Mouse (Mus musculus): ENCODE measurements around the gene Nup107. TPM values are rescaled to one million over a fixed set of nuclear protein-coding genes. Genes with fewer than 3 reads are reported as not detected.

Nup107 gene
- polyA plus RNA-seq, 1 experiment from 2014 or later = 50.8 TPM

DNA sequence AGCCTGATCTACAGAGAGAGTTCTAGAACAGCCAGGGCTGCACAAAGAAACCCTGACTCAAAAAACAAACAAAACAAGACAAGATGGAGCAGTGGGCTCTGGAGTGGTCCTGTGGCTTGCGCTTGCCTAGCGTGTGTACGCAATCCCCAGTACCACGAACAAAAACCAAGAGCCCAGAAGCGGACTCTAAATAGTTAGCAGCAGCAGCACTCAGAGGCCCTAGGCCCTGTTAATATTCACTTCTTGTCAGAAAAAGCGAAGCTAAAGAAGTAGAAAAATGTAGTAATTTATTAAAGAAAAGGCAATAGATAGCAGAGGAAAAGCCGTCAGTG lies 37.9 kb downstream of the Nup107 start:
- WGBS = 95% methylated on average over 7 of the region's 7 CpGs
- no peaks in the 10 kb centered on the region for H3K9me3 ChIP-seq (replicated peaks)
- no peak overlapping the region for H3K9ac ChIP-seq
- no peak for ATAC-seq (ENCODE audit: insufficient number of reproducible peaks, low FRiP score, low TSS enrichment, low read depth)
- H3K4me3 ChIP-seq (replicated peaks) = no peak overlapping the region
- H3K27ac ChIP-seq (replicated peaks) = no peak overlapping the region
- H3K4me1 ChIP-seq = no peaks in the 10 kb centered on the region
- H3K27me3 ChIP-seq = no peaks in the 10 kb centered on the region
- H3K36me3 ChIP-seq = peaks cover 76% of the 10 kb centered on the region
- no peak overlapping the region for H3K4me2 ChIP-seq (replicated peaks)

DNA sequence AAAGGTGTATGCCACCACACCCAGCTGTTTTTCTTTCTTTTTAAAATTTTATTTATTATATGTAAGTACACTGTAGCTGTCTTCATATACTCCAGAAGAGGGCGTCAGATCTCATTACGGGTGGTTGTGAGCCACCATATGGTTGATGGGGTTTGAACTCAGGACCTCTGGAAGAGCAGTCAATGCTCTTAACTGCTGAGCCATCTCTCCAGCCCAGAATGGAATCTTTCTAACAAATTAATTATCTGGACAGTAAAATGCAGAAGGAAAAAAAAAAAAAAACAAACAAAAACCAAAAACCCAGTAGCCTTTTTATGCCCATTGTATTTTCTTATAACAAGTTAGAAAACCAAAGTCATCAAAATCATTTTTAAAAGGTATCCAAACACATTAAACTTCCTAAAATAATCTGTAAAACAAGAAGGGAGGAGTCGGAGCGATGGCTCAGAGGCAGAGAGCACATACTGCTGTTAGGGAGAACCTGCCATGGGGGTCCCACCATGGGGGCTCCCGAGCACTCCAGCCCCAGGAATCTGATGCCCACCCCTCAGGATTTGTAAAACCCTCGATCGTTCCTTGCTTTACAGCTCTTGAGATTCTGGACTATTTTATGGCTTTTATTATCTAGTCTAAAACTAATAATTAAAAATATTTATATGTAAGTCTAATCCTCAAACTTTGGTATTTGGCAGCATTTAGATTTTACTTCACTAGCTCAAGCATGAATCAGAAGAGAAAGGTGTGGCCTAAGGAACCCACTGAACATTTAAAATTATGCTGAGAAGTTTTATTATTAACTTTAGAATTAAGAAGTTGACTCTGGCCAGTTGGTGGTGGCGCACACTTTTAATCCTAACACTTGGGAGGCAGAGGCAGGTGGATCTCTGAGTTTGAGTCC lies 38.5 kb downstream of the Nup107 start:
- Histone ChIP-seq H3K36me3 (peaks cover 76% of the 10 kb centered on the region), H3K4me3 (replicated peaks) (no peak overlapping the region)

DNA sequence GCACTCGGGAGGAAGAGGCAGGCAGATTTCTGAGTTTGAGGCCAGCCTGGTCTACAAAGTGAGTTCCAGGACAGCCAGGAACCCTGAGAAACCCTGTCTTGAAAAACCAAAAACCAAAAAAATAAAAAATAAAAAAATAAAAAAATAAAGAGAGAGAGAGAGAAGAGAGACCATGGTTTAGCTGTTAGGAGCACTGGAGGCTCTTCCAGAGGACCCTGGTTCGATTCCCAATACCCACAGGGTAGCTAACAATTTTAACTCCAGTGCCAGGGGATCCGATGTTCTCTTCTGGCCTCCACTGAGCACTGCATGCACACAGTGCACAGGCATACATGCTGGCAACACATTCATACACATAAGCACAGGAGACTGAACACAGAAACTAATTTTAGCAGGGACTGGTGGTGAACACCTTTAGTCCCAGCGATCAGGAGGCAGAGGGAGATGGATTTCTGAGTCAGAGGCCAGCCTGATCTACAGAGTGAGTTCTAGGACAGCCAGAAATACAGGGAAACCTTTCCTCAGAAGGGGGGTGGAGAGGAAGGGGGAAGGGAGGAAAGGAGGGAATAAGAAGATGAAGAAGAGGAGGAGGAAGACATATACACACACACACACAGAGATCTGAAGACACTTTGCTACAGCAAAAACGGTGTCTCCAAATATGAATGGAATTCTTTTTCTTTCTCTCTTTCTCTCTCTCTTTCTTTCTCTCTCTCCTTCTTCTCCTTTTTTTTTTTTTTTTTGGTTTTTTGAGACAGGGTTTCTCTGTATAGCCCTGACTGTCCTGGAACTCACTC lies 39.5 kb downstream of the Nup107 start:
- ATAC-seq (ENCODE audit: insufficient number of reproducible peaks, low FRiP score, low TSS enrichment, low read depth) = no peak
- H3K4me3 ChIP-seq (replicated peaks) = no peak overlapping the region
- no peak overlapping the region for H3K9ac ChIP-seq
- no peak overlapping the region for H3K4me2 ChIP-seq (replicated peaks)
- peaks cover 73% of the 10 kb centered on the region for H3K36me3 ChIP-seq
- H3K9me3 ChIP-seq (replicated peaks) = no peaks in the 10 kb centered on the region
- WGBS = 92% methylated on average over 5 of the region's 5 CpGs
- H3K27ac ChIP-seq (replicated peaks) = no peak overlapping the region
- H3K4me1 ChIP-seq = no peaks in the 10 kb centered on the region
- H3K27me3 ChIP-seq = no peaks in the 10 kb centered on the region

More for the DNA sequence above, 38.5 kb downstream of the Nup107 start:
- no peaks in the 10 kb centered on the region for H3K27me3 ChIP-seq
- no peak for ATAC-seq (ENCODE audit: insufficient number of reproducible peaks, low FRiP score, low TSS enrichment, low read depth)
- no peak overlapping the region for H3K27ac ChIP-seq (replicated peaks)
- H3K9ac ChIP-seq = no peak overlapping the region
- no peaks in the 10 kb centered on the region for H3K9me3 ChIP-seq (replicated peaks)
- H3K4me2 ChIP-seq (replicated peaks) = no peak overlapping the region
- no peaks in the 10 kb centered on the region for H3K4me1 ChIP-seq
- WGBS = 92% methylated on average over 8 of the region's 8 CpGs

DNA sequence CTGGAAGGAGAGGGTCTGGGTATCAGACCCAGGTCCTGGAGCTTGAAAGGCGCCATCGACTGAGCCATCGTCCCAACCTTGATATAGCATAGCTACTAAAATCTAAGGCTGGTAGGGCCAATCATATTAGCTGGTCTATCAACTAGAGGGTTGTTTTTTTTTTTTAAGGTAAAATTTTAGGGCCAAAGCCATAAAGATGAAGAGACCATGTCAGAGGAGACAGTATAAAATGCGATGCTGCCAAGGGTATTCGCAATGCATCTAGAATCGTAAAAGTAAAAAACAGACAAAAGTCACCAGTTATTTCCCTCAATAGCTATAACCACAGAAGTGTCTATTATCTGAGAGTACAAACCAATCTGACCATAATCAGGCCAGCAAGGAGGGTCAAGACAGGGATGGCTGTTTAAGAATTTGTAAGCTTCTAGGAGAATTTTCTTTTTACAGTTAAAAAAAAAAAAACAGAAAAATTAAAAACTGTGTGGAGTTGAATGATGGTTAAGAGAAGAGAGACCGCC lies 40.1 kb downstream of the Nup107 start:
- no peak for ATAC-seq (ENCODE audit: insufficient number of reproducible peaks, low FRiP score, low TSS enrichment, low read depth)
- no peak overlapping the region for H3K4me3 ChIP-seq (replicated peaks)
- H3K4me2 ChIP-seq (replicated peaks) = no peak overlapping the region
- peaks cover 66% of the 10 kb centered on the region for H3K36me3 ChIP-seq
- H3K27ac ChIP-seq (replicated peaks) = no peak overlapping the region
- H3K27me3 ChIP-seq = no peaks in the 10 kb centered on the region
- H3K4me1 ChIP-seq = no peaks in the 10 kb centered on the region
- no peak overlapping the region for H3K9ac ChIP-seq
- WGBS = 98% methylated on average over 7 of the region's 7 CpGs
- no peaks in the 10 kb centered on the region for H3K9me3 ChIP-seq (replicated peaks)

DNA sequence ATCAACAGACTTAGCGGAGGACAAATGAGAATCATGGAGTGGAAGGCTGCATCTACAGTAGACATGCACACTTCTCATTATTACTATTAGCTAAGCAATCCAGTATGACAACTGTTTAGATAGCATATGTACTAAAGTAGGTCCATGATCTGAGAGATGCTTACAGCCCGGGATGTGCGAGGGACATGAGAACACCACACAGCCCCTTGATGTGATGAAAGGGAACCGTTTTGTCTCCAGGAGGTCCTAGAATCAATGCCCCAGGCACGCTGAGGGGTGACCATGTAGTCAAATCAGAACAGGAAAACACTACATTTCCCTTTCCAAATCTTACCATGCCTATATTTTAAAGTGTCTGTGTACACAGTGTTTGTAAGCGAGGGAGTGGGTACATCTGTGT lies 40.8 kb downstream of the Nup107 start:
- 98% methylated on average over 6 of the region's 6 CpGs for WGBS
- ATAC-seq (ENCODE audit: insufficient number of reproducible peaks, low FRiP score, low TSS enrichment, low read depth) = no peak
- H3K36me3 ChIP-seq = peaks cover 60% of the 10 kb centered on the region

DNA sequence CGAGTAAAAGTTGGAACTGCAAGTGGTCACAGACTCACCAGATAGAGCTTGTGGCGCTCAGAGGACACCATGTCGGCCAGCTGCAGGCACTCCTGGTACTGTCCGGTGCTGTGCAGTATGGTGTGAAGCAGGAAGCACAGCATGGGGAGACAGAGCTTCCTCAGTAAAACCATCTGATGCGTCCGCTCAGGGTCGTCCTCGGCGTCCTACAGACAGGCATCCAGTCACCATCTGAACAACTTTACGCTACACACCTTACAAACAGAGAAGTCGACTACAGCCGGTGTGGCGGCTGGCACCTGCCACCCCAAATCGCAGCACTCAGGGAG lies 41.3 kb downstream of the Nup107 start:
- H3K9ac ChIP-seq = no peak overlapping the region
- H3K4me2 ChIP-seq (replicated peaks) = no peak overlapping the region
- no peaks in the 10 kb centered on the region for H3K9me3 ChIP-seq (replicated peaks)
- H3K4me1 ChIP-seq = no peaks in the 10 kb centered on the region
- no peaks in the 10 kb centered on the region for H3K27me3 ChIP-seq
- H3K27ac ChIP-seq (replicated peaks) = no peak overlapping the region
- peaks cover 55% of the 10 kb centered on the region for H3K36me3 ChIP-seq
- ATAC-seq (ENCODE audit: insufficient number of reproducible peaks, low FRiP score, low TSS enrichment, low read depth) = no peak
- 96% methylated on average over 14 of the region's 14 CpGs for WGBS
- H3K4me3 ChIP-seq (replicated peaks) = no peak overlapping the region

More for the DNA sequence above, 40.8 kb downstream of the Nup107 start:
- no peak overlapping the region for H3K9ac ChIP-seq
- no peak overlapping the region for H3K27ac ChIP-seq (replicated peaks)
- H3K9me3 ChIP-seq (replicated peaks) = no peaks in the 10 kb centered on the region
- no peaks in the 10 kb centered on the region for H3K4me1 ChIP-seq
- no peak overlapping the region for H3K4me2 ChIP-seq (replicated peaks)
- no peaks in the 10 kb centered on the region for H3K27me3 ChIP-seq
- no peak overlapping the region for H3K4me3 ChIP-seq (replicated peaks)

DNA sequence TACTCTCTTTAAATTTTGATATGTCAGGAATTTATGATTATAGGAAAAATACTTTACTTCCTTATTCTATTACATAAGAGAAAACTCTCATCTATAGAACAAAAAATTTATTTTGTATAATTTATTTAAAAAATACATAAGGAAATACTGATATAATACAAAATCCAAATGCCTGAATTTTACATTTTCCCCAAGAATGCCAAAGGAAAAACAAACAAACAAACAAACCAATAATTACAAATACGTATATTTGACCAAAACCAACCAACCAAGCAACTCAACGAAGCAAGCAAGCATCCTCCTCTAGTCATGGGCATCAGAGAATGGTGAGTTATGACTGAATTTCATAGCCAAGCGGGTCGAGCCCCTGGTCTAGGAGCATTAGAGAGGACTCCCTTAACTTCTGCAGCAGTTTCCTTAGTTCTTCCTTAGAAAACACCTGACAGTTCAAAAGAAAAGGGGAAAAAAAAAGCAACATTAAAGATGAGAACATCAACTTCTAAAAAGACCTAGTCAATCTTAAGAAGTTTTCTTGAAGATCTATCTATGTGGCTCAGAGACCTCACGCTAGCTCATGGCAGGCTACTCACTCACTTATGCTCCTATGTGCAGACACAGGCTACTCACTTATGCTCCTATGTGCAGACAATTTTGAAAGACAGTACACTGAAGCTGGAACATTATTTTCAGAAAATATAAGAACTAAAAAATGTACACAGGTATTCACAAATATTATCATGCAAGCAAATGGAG lies 41.8 kb downstream of the Nup107 start:
- H3K27ac ChIP-seq (replicated peaks) = no peak overlapping the region
- peaks cover 49% of the 10 kb centered on the region for H3K36me3 ChIP-seq
- no peak overlapping the region for H3K4me3 ChIP-seq (replicated peaks)
- H3K4me1 ChIP-seq = no peaks in the 10 kb centered on the region
- no peaks in the 10 kb centered on the region for H3K9me3 ChIP-seq (replicated peaks)
- H3K4me2 ChIP-seq (replicated peaks) = no peak overlapping the region
- no peak for ATAC-seq (ENCODE audit: insufficient number of reproducible peaks, low FRiP score, low TSS enrichment, low read depth)
- H3K9ac ChIP-seq = no peak overlapping the region
- WGBS = 98% methylated on average over 5 of the region's 5 CpGs
- H3K27me3 ChIP-seq = no peaks in the 10 kb centered on the region

DNA sequence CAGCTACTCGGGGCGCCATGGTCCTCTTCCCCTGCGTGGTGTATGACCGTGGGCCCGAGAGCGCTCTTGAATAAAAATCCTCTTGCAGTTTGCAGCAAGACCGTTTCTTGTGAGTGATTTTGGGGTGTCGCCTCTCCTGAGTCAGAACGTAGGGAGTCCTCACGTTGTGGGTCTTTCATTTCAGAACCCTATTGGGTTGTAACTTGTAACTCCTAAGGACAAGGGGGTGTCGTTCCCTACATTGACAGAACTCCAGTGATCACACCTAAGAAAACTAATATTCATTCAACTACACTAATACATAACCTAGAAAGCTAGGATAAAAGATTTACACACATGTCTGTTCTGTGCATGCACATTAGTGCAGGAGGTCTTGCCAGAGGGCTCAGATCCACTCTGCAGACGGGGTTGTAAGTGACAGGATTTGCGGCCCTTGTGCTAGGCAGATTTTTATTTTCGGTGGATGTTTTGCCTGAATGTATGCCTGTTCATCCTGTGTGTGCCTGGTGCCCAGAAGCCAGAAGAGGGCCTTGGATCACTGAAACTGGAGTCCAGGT lies 42.6 kb downstream of the Nup107 start:
- Histone ChIP-seq H3K9ac (no peak overlapping the region), H3K27ac (replicated peaks) (no peak overlapping the region), H3K9me3 (replicated peaks) (no peaks in the 10 kb centered on the region), H3K27me3 (no peaks in the 10 kb centered on the region), H3K4me2 (replicated peaks) (no peak overlapping the region), H3K4me1 (peaks cover 6% of the 10 kb centered on the region), H3K4me3 (replicated peaks) (no peak overlapping the region), H3K36me3 (peaks cover 41% of the 10 kb centered on the region)
- ATAC-seq (ENCODE audit: insufficient number of reproducible peaks, low FRiP score, low TSS enrichment, low read depth) = no peak
- WGBS = 93% methylated on average over 14 of the region's 14 CpGs

DNA sequence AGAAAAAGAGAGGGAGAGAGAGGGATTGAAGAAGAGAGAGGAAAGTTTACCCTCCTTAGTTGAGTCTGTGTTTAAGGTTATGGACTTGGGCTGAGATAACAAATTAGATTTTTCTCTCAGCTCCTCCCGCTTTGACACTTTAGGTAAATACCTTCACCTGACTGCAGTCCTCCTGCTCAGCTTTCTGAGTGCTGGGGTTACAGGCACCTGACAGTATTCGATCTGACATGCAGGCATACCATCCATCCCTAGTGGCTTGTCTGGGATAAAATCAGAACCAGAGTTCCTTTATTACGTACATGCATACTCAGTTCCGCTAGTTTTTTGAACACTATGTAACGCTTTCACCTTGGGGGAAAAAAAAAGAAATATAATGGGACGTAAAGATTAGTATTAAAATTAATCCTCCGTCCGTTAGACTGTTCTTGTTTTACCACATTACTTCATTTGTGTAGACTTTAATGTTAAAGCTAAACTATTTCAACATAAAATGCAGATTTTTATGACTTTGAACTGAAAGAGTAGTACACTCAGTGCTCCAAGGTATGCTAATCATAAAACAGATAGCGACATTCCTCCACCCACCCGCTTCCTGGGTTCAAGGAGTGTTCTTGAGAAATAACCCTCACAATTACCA lies 43.3 kb downstream of the Nup107 start:
- no peak overlapping the region for H3K4me2 ChIP-seq (replicated peaks)
- peaks cover 8% of the 10 kb centered on the region for H3K4me1 ChIP-seq
- peaks cover 37% of the 10 kb centered on the region for H3K36me3 ChIP-seq
- H3K9ac ChIP-seq = no peak overlapping the region
- no peaks in the 10 kb centered on the region for H3K27me3 ChIP-seq
- ATAC-seq (ENCODE audit: insufficient number of reproducible peaks, low FRiP score, low TSS enrichment, low read depth) = no peak
- H3K27ac ChIP-seq (replicated peaks) = no peak overlapping the region
- no peak overlapping the region for H3K4me3 ChIP-seq (replicated peaks)
- 90% methylated on average over 10 of the region's 10 CpGs for WGBS
- no peaks in the 10 kb centered on the region for H3K9me3 ChIP-seq (replicated peaks)

DNA sequence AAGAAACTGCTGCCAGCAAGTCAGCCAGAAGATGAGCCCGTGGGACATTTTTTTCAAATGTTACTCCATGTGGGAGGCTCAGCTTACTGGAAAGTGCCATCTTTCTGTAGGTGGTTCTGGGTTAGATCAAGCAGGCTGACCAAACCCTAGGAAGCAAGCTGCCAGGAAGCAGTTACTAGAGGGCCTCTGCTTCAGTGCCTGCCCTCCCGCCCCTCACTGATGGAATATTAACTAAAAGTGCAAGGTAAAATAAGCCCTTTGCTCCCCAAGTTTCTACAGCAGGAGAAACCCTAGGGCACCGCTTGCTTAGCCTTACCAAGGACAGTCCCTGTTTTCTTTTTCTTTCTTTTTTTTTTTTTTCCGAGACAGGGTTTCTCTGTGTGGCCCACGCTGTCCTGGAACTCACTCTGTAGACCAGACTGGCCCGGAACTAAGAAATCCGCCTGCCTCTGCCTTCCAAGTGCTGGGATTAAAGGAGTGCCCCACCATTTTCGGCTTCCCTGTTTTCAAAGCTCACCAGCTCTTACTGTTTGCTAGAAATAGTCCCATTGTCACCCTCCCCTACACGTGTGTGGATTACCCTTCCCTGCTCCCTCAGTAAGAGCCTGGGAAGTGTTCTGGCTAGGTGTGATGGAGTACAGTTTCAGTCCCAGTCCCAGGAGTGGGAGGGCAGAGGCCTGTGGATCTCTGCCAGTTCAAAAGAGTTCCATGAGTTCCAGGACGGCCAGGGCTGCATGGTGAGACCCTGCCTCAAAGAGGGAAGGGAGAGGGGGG lies 44.0 kb downstream of the Nup107 start:
- Histone ChIP-seq H3K4me2 (replicated peaks) (no peak overlapping the region), H3K4me1 (peaks cover 8% of the 10 kb centered on the region), H3K27me3 (no peaks in the 10 kb centered on the region), H3K27ac (replicated peaks) (no peak overlapping the region), H3K36me3 (peaks cover 37% of the 10 kb centered on the region), H3K9me3 (replicated peaks) (no peaks in the 10 kb centered on the region), H3K9ac (no peak overlapping the region), H3K4me3 (replicated peaks) (no peak overlapping the region)
- ATAC-seq (ENCODE audit: insufficient number of reproducible peaks, low FRiP score, low TSS enrichment, low read depth) = no peak
- 86% methylated on average over 10 of the region's 10 CpGs for WGBS

Data from embryonic facial prominence, embryonic 15.5 days (tissue).